Mouse (Mus musculus): ENCODE measurements around the gene Hist1h2ai. TPM values are rescaled to one million over a fixed set of nuclear protein-coding genes. Genes with fewer than 3 reads are reported as not detected.
"Not testable (repeated sequence)": the region's sequence is repeated elsewhere in the genome, so short reads cannot be mapped to it uniquely, and the experiment has no call there.

Hist1h2ai gene
- polyA plus RNA-seq, 1 experiment: 37.9 TPM

- TF ChIP-seq TAL1 (IDR thresholded peaks at IDR 0.05; ENCODE audit: low read length): no peak
- TF ChIP-seq GATA1 (IDR thresholded peaks at IDR 0.05; ENCODE audit: low read length): no peak
- Histone ChIP-seq H3K4me3 (replicated peaks) (peak overlapping the region; percentile 68), H3K36me3 (ENCODE audit: control insufficient read depth) (peaks cover 36% of the 10 kb centered on the region), H3K9me3 (ENCODE audit: control insufficient read depth, low read length) (no peaks in the 10 kb centered on the region), H3K4me1 (ENCODE audit: control insufficient read depth) (peaks cover 59% of the 10 kb centered on the region), H3K27me3 (ENCODE audit: control insufficient read depth) (no peaks in the 10 kb centered on the region)
These were observed 33.4 kb downstream of the Hist1h2ai start for GRCm38 (mm10) chr13:21749387-21750158.

GRCm38 (mm10) chr13:21750159-21751017, 34.2 kb downstream of the Hist1h2ai start, which contains the start of gene Hist1h4k:
Gene Hist1h4k, minus strand, starts transcription at chr13:21750505.
- H3K4me3 ChIP-seq (replicated peaks): peak within 1 kb of the TSS; percentile 68

GRCm38 (mm10) chr13:21751417-21751816, 35.2 kb downstream of the Hist1h2ai start:
- Histone ChIP-seq H3K27me3 (ENCODE audit: control insufficient read depth) (no peaks in the 10 kb centered on the region), H3K4me1 (ENCODE audit: control insufficient read depth) (peaks cover 60% of the 10 kb centered on the region), H3K36me3 (ENCODE audit: control insufficient read depth) (peaks cover 25% of the 10 kb centered on the region), H3K9me3 (ENCODE audit: control insufficient read depth, low read length) (no peaks in the 10 kb centered on the region), H3K4me3 (replicated peaks) (peak overlapping the region; percentile 64)
- TF ChIP-seq TAL1 (IDR thresholded peaks at IDR 0.05; ENCODE audit: low read length) (no peak), GATA1 (IDR thresholded peaks at IDR 0.05; ENCODE audit: low read length) (no peak)

More at GRCm38 (mm10) chr13:21750159-21751017, 34.2 kb downstream of the Hist1h2ai start, which contains the start of gene Hist1h4k:
- not testable (repeated sequence) for H3K9me3 ChIP-seq (ENCODE audit: control insufficient read depth, low read length); H3K27me3 ChIP-seq (ENCODE audit: control insufficient read depth)
- Histone ChIP-seq H3K4me1 (ENCODE audit: control insufficient read depth) (peaks cover 61% of the 10 kb centered on the region), H3K36me3 (ENCODE audit: control insufficient read depth) (peaks cover 35% of the 10 kb centered on the region)

- Histone ChIP-seq H3K27me3 (ENCODE audit: control insufficient read depth) (no peaks in the 10 kb centered on the region), H3K9me3 (ENCODE audit: control insufficient read depth, low read length) (no peaks in the 10 kb centered on the region), H3K4me3 (replicated peaks) (peak overlapping the region; percentile 64), H3K4me1 (ENCODE audit: control insufficient read depth) (peaks cover 60% of the 10 kb centered on the region), H3K36me3 (ENCODE audit: control insufficient read depth) (peaks cover 23% of the 10 kb centered on the region)
- no peak for TF ChIP-seq GATA1 (IDR thresholded peaks at IDR 0.05; ENCODE audit: low read length)
- TF ChIP-seq TAL1 (IDR thresholded peaks at IDR 0.05; ENCODE audit: low read length): no peak
These were observed 35.6 kb downstream of the Hist1h2ai start for GRCm38 (mm10) chr13:21751827-21752226.

- peak overlapping the region; percentile 64 for H3K4me3 ChIP-seq (replicated peaks)
- H3K4me1 ChIP-seq (ENCODE audit: control insufficient read depth): peaks cover 58% of the 10 kb centered on the region
- TF ChIP-seq GATA1 (IDR thresholded peaks at IDR 0.05; ENCODE audit: low read length): no peak
- no peak for TF ChIP-seq TAL1 (IDR thresholded peaks at IDR 0.05; ENCODE audit: low read length)
These were observed 36.1 kb downstream of the Hist1h2ai start for GRCm38 (mm10) chr13:21752356-21752755.

GRCm38 (mm10) chr13:21753051-21753523, 36.9 kb downstream of the Hist1h2ai start:
- H3K9me3 ChIP-seq (ENCODE audit: control insufficient read depth, low read length): no peaks in the 10 kb centered on the region
- peaks cover 54% of the 10 kb centered on the region for H3K4me1 ChIP-seq (ENCODE audit: control insufficient read depth)
- peaks cover 19% of the 10 kb centered on the region for H3K36me3 ChIP-seq (ENCODE audit: control insufficient read depth)
- peak overlapping the region; percentile 64 for H3K4me3 ChIP-seq (replicated peaks)
- no peaks in the 10 kb centered on the region for H3K27me3 ChIP-seq (ENCODE audit: control insufficient read depth)
- no peak for TF ChIP-seq TAL1 (IDR thresholded peaks at IDR 0.05; ENCODE audit: low read length)
- TF ChIP-seq GATA1 (IDR thresholded peaks at IDR 0.05; ENCODE audit: low read length): no peak

More at GRCm38 (mm10) chr13:21752356-21752755, 36.1 kb downstream of the Hist1h2ai start:
- Histone ChIP-seq H3K9me3 (ENCODE audit: control insufficient read depth, low read length) (no peaks in the 10 kb centered on the region), H3K27me3 (ENCODE audit: control insufficient read depth) (no peaks in the 10 kb centered on the region), H3K36me3 (ENCODE audit: control insufficient read depth) (peaks cover 21% of the 10 kb centered on the region)

- TF ChIP-seq GATA1 (IDR thresholded peaks at IDR 0.05; ENCODE audit: low read length): 0 out of 2 replicates have a peak, but pooled peaks have one; percentile 21
- peak within 1 kb of the TSS; percentile 65 for H3K4me3 ChIP-seq (replicated peaks)
- H3K27me3 ChIP-seq (ENCODE audit: control insufficient read depth); H3K9me3 ChIP-seq (ENCODE audit: control insufficient read depth, low read length): not testable (repeated sequence)
- peaks cover 14% of the 10 kb centered on the region for H3K36me3 ChIP-seq (ENCODE audit: control insufficient read depth)
- H3K4me1 ChIP-seq (ENCODE audit: control insufficient read depth): peaks cover 49% of the 10 kb centered on the region
These were observed 37.5 kb downstream of the Hist1h2ai start, which contains the start of the genes Hist1h2ak and Hist1h2bn for GRCm38 (mm10) chr13:21753524-21754285. Gene Hist1h2ak, minus strand, starts transcription at chr13:21753827. Gene Hist1h2bn, plus strand, starts transcription at chr13:21754123.

GRCm38 (mm10) chr13:21754294-21755001, 38.2 kb downstream of the Hist1h2ai start:
- H3K4me3 ChIP-seq (replicated peaks): peak overlapping the region; percentile 65
- peaks cover 49% of the 10 kb centered on the region for H3K4me1 ChIP-seq (ENCODE audit: control insufficient read depth)
- H3K36me3 ChIP-seq (ENCODE audit: control insufficient read depth); H3K9me3 ChIP-seq (ENCODE audit: control insufficient read depth, low read length); H3K27me3 ChIP-seq (ENCODE audit: control insufficient read depth): not testable (repeated sequence)
- TF ChIP-seq GATA1 (IDR thresholded peaks at IDR 0.05; ENCODE audit: low read length): peak; percentile 89
